Mouse (Mus musculus) stomach, postnatal 0 days (tissue): Measurements from ENCODE around the gene Nt5dc2. TPM values are rescaled to one million over a fixed set of nuclear protein-coding genes. Genes with fewer than 3 reads are reported as not detected.
A peak's percentile ranks its signal among the peaks of the same experiment; 100 is the strongest.

Experiments used
- ATAC-seq: fragments of 200-750 bp; cut with Nextera tagmentation; 2 replicates; pipeline ENCODE4 v1.8.0; 2017; ENCODE audit not compliant: low FRiP score, low TSS enrichment
- DNase-seq: peaks from one replicate; pipeline ENCODE4 v3.0.0-alpha.2; 2016; ENCODE audit warnings: low spot score
- H3K27ac ChIP-seq: fragments of 300-500 bp; sonication (generic); replicated peaks from 2 replicates; pipeline ENCODE4 v1.5.1; 2014; ENCODE audit warnings: mild to moderate bottlenecking, control low read depth
- H3K27me3 ChIP-seq: fragments of 300-500 bp; sonication (generic); 2 replicates; pipeline ENCODE4 v1.6.1; 2014; ENCODE audit warnings: low read length; ENCODE audit not compliant: control insufficient read depth, insufficient read depth
- H3K36me3 ChIP-seq: fragments of 300-500 bp; sonication (generic); 2 replicates; pipeline ENCODE4 v1.6.1; 2014; ENCODE audit warnings: low read length, mixed read lengths; ENCODE audit not compliant: control insufficient read depth, insufficient read depth
- H3K4me1 ChIP-seq: fragments of 300-500 bp; sonication (generic); replicated peaks from 2 replicates; pipeline ENCODE4 v1.6.1; 2014; ENCODE audit warnings: antibody characterized with exemption; ENCODE audit not compliant: control insufficient read depth, insufficient read depth
- H3K4me2 ChIP-seq: fragments of 300-500 bp; sonication (generic); replicated peaks from 2 replicates; pipeline ENCODE4 v1.6.1; 2014; ENCODE audit warnings: low read depth, mild to moderate bottlenecking, control low read depth, moderate library complexity
- H3K4me3 ChIP-seq: fragments of 300-500 bp; sonication (generic); 2 replicates; pipeline ENCODE4 v1.5.1; 2014; ENCODE audit warnings: low read depth, low read length, control low read depth
- H3K9ac ChIP-seq: fragments of 300-500 bp; sonication (generic); 2 replicates; pipeline ENCODE4 v1.6.1; 2014; ENCODE audit warnings: mild to moderate bottlenecking, low read length, control low read depth, mixed read lengths
- H3K9me3 ChIP-seq: fragments of 300-500 bp; sonication (generic); 2 replicates; pipeline ENCODE4 v1.6.1; 2016; ENCODE audit warnings: low read length; ENCODE audit not compliant: control insufficient read depth
- CTCF ChIP-seq: IDR thresholded peaks from 2 replicates; pipeline ENCODE4 v1.5.1; 2016; ENCODE audit warnings: antibody characterized with exemption, low read depth, mild to moderate bottlenecking, moderate library complexity
- EP300 ChIP-seq: optimal IDR thresholded peaks from 2 replicates; pipeline ENCODE3; 2016; ENCODE audit warnings: antibody characterized with exemption
- WGBS: fragments of 180-500 bp; shearing (Covaris S2); extraction: QIAGEN DNeasy Blood & Tissue Kit; methylation state at CpG from one replicate; pipeline ENCODE4 v1.1.7; 2014; 5-methylcytosine and 5-hydroxymethylcytosine counted together
- polyA plus RNA-seq: library from polyadenylated mRNA; unstranded; fragments of >200 nt; fragmentation: Nextera tagmentation; extraction: Ambion mirVana; gene quantifications from 2 replicates; pipeline ENCODE4 v1.2.1, GENCODE M21; 2015

Nt5dc2 gene
- polyA plus RNA-seq, 1 experiment from 2014 or later: 65.3 TPM

- DNase-seq: no peak
- no peak for TF ChIP-seq EP300
- 82% methylated on average over 15 of the region's 15 CpGs for WGBS
- Histone ChIP-seq H3K9ac (no peak overlapping the region), H3K36me3 (peaks cover 18% of the 10 kb centered on the region), H3K27ac (no peak overlapping the region), H3K4me1 (no peaks in the 10 kb centered on the region), H3K4me2 (no peak overlapping the region), H3K27me3 (no peaks in the 10 kb centered on the region), H3K9me3 (no peaks in the 10 kb centered on the region), H3K4me3 (no peak overlapping the region)
- no peak for ATAC-seq
Measured at GRCm38 (mm10) chr14:31140141-31140540, 9.3 kb downstream of the Nt5dc2 start.

- H3K9ac ChIP-seq: no peak overlapping the region
Measured at GRCm38 (mm10) chr14:31141011-31141410, 10.2 kb downstream of the Nt5dc2 start.

GRCm38 (mm10) chr14:31145694-31146093, 14.8 kb downstream of the Nt5dc2 start:
- no peak overlapping the region for H3K27ac ChIP-seq
- H3K9ac ChIP-seq: no peak overlapping the region
- DNase-seq: no peak
- H3K36me3 ChIP-seq: no peaks in the 10 kb centered on the region
- TF ChIP-seq CTCF (no peak), EP300 (no peak)
- no peaks in the 10 kb centered on the region for H3K4me1 ChIP-seq
- ATAC-seq: no peak
- no peak overlapping the region for H3K4me3 ChIP-seq
- H3K27me3 ChIP-seq: no peaks in the 10 kb centered on the region
- 92% methylated on average over 11 of the region's 11 CpGs for WGBS
- no peak overlapping the region for H3K4me2 ChIP-seq
- H3K9me3 ChIP-seq: no peaks in the 10 kb centered on the region

More at GRCm38 (mm10) chr14:31141011-31141410, 10.2 kb downstream of the Nt5dc2 start:
- TF ChIP-seq EP300 (no peak), CTCF (no peak)
- ATAC-seq: no peak
- Histone ChIP-seq H3K36me3 (peaks cover 15% of the 10 kb centered on the region), H3K27ac (no peak overlapping the region), H3K4me3 (no peak overlapping the region), H3K9me3 (no peaks in the 10 kb centered on the region), H3K27me3 (no peaks in the 10 kb centered on the region), H3K4me1 (no peaks in the 10 kb centered on the region), H3K4me2 (no peak overlapping the region)
- DNase-seq: no peak
- 96% methylated on average over 14 of the region's 14 CpGs for WGBS

GRCm38 (mm10) chr14:31160196-31161150, 29.6 kb downstream of the Nt5dc2 start:
- H3K4me1 ChIP-seq: no peaks in the 10 kb centered on the region
- H3K9me3 ChIP-seq: no peaks in the 10 kb centered on the region
- no peak overlapping the region for H3K9ac ChIP-seq
- H3K36me3 ChIP-seq: no peaks in the 10 kb centered on the region
- DNase-seq (peak; percentile 39), ATAC-seq (peak; percentile 56)
- peak overlapping the region; percentile 20; the same call in 1 of the 2 replicates for H3K4me2 ChIP-seq
- TF ChIP-seq EP300: no peak
- TF ChIP-seq CTCF: no peak
- 56% methylated on average over 27 of the region's 27 CpGs for WGBS
- no peaks in the 10 kb centered on the region for H3K27me3 ChIP-seq
- H3K27ac ChIP-seq: no peak overlapping the region
- no peak overlapping the region for H3K4me3 ChIP-seq

GRCm38 (mm10) chr14:31161191-31161590, 30.3 kb downstream of the Nt5dc2 start:
- ATAC-seq (no peak), DNase-seq (no peak)
- TF ChIP-seq EP300 (no peak), CTCF (no peak)
- H3K4me2 ChIP-seq: no peak overlapping the region
- H3K36me3 ChIP-seq: no peaks in the 10 kb centered on the region
- H3K27ac ChIP-seq: no peak overlapping the region
- no peak overlapping the region for H3K9ac ChIP-seq
- no peaks in the 10 kb centered on the region for H3K4me1 ChIP-seq
- WGBS: 78% methylated on average over 7 of the region's 7 CpGs
- H3K9me3 ChIP-seq: no peaks in the 10 kb centered on the region
- no peaks in the 10 kb centered on the region for H3K27me3 ChIP-seq
- no peak overlapping the region for H3K4me3 ChIP-seq

- Histone ChIP-seq H3K4me2 (no peak overlapping the region), H3K4me1 (no peaks in the 10 kb centered on the region), H3K9me3 (no peaks in the 10 kb centered on the region), H3K36me3 (no peaks in the 10 kb centered on the region), H3K27me3 (no peaks in the 10 kb centered on the region), H3K9ac (no peak overlapping the region), H3K27ac (no peak overlapping the region), H3K4me3 (no peak overlapping the region)
- WGBS: 70% methylated on average over 10 of the region's 10 CpGs
- no peak for DNase-seq
- no peak for ATAC-seq
- no peak for TF ChIP-seq EP300
Measured at GRCm38 (mm10) chr14:31161638-31162037, 30.8 kb downstream of the Nt5dc2 start.
